Mouse (Mus musculus) megakaryocyte, embryonic 14.5 days (primary cell): ENCODE data around the gene Sprr2h.

Experiments used
- FLI1 ChIP-seq: IDR thresholded peaks from 2 replicates; pipeline ENCODE4 v1.6.1; 2012; ENCODE audit warnings: low read length, inconsistent platforms, mixed read lengths
- GATA1 ChIP-seq: IDR thresholded peaks from 3 replicates; pipeline ENCODE4 v1.6.1; 2012; ENCODE audit warnings: mixed read lengths, low read length, inconsistent platforms, borderline replicate concordance

- TF ChIP-seq GATA1 (no peak), FLI1 (no peak)
Observed at GRCm38 (mm10) chr3:92417782-92418181, 32.3 kb downstream of the Sprr2h start, which contains the start of gene Sprr2j-ps.
